Mouse (Mus musculus): Measurements from ENCODE around the gene Plpp4.

The Plpp4 gene

GRCm38 (mm10) chr7:129256621-129257373 lies at the start of gene Plpp4:
Gene Plpp4 (plus strand): TSS chr7:129257031.
- peak; percentile 35 for DNase-seq (ENCODE audit: inconsistent ontology term)

DNA sequence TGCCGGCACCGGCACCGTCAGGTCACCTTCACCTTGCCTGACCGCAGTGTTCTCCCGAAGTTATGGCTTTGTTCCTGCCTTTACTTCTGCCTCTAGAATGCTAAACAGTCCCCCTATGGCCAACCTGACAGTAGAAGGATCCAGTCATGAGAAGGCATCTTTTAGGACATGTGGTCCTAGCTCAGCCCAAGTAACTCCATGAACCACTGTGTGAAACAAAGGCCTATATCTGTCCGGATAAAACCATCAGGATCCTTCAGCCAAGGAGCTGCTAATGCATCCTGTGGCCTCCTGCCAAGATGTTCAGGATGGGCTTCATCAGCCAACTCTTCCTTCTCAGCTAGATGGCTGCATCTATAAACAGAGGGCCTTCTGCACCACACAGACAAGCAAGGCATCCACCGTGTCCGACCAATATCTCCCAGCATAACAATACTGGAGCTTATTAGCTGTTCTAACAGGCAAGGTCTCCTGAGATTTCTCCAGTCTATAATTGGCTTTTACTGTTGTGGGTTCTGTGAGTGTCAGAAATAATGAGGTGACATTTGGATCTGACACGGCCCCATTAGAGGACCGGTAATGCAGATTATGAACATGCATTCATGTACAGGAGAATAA lies 40.8 kb upstream of the Plpp4 start:
- no peak for DNase-seq (ENCODE audit: inconsistent ontology term)

DNA sequence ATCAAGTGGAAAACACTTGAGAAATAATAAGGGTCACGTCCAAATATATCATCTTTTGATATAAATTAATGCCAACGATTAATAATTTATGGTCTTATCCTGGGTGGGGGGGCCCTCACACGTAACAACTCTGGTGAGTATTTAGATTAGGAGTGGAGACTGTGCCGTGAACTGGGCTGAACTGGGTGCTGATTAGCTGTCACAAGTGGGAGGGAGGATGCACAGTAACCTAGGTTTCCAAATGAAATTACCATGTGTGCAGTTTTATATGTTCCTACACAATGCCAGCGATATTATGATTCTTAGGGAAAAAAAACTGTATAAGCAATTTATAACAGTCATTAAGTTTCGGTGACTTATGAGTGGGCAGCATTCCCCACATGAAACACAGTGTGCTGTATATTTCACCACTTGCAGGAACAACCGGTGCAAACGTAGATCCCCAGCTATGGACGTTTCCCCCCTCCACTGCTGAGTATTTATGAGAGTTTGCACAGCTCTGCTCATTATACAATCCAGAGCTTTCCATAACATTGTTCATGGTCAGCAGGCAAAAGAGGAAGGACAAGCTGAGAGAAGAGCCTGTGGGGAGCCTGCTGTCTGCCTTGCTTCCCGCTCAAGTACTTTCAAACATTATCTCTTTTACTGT lies 40.2 kb upstream of the Plpp4 start:
- no peak for DNase-seq (ENCODE audit: inconsistent ontology term)

GRCm38 (mm10) chr7:129220948-129221347 lies 35.9 kb upstream of the Plpp4 start:
- DNase-seq (ENCODE audit: inconsistent ontology term): no peak

DNA sequence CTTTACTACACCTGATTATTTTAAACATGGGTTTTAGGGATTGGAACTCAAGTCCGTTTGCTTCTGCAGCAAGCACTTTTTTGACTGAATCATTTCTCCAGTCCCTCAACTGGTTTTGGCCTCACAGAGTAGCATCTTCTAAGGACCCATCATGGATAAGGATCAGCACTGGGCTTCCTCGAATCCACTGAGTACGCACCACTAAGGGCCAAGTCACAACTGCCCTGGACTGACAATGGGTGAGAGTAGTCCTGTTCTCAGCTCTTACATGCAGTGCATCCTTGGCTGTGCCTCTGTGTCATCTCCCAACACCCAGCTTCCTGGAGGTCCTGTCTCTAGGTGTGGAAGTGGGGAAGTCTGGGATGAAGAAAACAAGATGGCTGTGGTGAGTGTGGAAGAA lies 35.2 kb upstream of the Plpp4 start:
- no peak for DNase-seq (ENCODE audit: inconsistent ontology term)

DNA sequence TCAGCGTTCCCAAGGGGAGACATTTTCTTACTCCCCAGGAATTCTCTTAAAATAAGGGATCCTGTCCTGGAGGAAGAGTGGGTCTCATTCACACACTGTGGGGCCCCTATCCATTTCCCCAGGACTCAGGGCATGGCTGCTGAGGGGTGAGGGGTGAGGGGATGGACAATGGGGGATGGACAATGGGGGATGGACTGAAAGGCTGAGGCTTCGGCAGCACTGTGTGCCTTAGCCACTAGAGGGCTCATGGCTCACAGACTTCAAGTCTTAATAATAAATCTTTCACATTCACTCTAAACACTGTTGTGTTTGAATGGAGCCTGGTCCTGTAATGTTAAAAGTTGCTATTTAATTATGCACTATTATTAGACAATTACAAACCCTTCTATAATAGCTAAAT lies 21.4 kb upstream of the Plpp4 start:
- no peak for DNase-seq (ENCODE audit: inconsistent ontology term)

DNA sequence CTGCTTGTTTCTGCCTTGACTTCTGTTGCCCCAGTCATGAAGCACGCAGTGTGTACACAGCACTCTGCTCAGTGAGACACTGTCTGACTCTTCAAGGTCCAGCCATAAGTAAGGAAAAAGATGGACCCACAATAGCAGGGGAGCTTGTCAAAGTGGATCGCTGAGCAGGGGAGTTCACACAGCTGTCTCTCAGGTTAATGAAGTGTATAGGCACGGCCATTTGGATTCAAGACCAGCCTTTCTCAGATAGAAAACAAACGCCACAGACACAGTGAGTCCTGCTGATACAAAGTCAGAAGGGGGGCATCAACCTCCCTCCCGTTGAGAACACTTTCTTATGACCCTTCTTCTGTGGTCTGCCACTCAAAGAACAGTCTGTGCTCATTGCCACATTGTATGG lies 20.8 kb upstream of the Plpp4 start:
- DNase-seq (ENCODE audit: inconsistent ontology term): no peak

DNA sequence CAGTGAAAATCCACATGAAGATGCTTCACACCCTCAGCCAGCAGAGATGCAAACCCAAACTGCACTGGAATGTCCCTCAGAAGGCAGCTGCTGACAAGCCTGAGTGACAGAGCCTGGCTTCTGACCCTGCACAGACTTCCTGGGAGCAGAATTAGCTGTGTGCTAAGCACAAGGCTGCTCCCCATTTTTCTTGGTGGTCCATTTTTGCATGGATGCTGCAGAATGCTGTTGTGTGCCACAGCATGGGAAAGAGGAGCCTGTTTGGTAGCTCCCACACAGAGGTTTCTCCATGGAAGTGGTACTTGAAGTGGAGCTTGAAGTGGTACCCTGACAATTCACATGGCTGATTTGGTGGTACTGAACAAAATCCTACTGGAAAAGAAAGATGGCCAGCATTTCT lies 5.8 kb upstream of the Plpp4 start:
- DNase-seq (ENCODE audit: inconsistent ontology term): no peak

- DNase-seq (ENCODE audit: inconsistent ontology term): no peak
Measured at GRCm38 (mm10) chr7:129253406-129253805, 3.4 kb upstream of the Plpp4 start.

GRCm38 (mm10) chr7:129254126-129254525 lies 2.7 kb upstream of the Plpp4 start:
- no peak for DNase-seq (ENCODE audit: inconsistent ontology term)

- DNase-seq (ENCODE audit: inconsistent ontology term): no peak
Measured at GRCm38 (mm10) chr7:129255406-129255805, 1.4 kb upstream of the Plpp4 start.

DNA sequence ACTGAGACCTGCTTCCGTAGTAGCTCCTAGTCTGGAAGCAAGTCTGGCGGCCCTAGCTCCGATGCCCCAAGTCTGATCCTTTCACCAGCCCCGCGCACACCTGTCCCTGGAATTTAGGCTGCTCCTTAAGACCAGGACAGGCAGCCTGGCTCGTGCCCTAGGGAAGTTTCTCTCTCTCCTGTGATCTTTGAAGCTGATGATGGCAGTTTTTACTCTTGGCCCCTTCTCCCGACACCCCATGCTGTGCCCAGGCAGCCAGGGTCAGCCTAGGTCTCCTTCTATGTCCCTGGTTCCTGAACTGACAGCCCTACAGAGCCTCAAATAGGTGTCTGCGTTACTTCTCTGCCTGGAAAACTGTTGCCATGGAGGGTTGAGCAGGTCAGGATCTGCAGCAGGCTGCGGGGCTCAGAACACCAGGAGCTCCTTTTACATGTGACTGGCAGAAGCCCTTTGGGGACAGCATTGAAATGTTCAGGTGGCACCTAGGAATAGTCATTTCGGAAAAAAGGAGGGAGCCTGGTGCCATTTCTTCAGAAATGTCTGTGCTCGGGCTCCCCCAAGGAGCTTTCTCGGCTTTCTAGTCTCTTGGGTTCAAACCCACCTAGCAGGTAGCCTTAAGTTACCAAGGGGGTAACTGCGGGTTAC lies 665 bp downstream of the Plpp4 start:
- no peak for DNase-seq (ENCODE audit: inconsistent ontology term)

DNA sequence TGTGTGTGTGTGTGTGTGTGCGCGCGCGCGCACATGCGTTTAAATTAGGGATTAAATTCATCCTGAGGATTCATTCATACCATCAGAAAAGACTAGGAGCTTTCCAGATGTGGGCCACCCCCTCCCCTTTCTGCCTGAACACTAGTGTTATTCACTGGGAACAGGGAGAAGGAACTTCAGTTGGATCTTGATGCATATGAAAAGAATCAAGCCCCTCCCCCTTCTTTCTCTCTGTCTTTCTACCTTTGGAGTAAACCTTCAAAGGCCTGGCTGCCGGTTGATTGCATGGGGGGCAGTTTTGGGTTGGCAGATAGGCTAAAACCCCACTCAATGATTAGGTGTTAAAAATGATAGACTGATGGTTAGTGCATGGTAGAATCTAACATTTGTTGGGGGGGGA lies 1.5 kb downstream of the Plpp4 start:
- DNase-seq (ENCODE audit: inconsistent ontology term): no peak

DNA sequence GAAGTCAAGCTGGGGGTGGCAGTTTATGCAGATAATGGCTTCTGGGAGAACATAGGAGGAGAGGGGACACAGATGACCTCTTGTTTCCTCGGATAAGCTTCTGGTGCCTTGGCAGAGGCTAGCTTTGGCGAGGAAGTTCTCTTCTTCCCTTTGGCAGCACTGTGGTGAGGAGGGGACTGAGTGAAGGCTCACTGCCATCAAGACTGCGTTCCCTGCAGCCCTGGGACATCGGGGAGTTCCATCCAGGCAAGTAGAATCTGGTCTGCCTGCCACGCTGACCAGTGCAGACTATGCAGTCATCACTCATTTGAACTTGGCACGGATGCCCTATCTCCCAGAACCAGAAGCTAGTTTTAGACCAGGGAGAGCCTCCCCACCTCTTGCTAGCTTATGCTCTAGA lies 2.4 kb downstream of the Plpp4 start:
- DNase-seq (ENCODE audit: inconsistent ontology term): no peak

DNA sequence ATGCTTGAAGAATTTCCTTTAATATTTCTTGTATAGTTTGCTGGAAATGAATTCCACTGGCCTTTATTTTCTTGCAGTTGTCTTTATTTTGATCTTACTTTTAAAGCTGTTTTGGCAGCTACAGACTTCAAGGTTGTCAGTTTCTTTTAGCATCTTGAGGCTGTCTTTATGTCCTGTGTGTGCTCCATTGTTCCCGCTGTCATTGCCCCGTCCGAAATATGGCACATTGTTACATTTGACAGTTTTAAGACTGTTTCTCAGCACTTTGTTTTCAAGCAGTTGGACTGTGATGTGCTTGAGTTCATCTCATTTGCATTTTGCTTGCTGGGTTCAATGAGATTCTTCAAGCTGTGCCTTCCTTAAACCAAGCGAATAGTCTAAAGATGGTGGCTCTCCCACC lies 17.0 kb downstream of the Plpp4 start:
- no peak for DNase-seq (ENCODE audit: inconsistent ontology term)

DNA sequence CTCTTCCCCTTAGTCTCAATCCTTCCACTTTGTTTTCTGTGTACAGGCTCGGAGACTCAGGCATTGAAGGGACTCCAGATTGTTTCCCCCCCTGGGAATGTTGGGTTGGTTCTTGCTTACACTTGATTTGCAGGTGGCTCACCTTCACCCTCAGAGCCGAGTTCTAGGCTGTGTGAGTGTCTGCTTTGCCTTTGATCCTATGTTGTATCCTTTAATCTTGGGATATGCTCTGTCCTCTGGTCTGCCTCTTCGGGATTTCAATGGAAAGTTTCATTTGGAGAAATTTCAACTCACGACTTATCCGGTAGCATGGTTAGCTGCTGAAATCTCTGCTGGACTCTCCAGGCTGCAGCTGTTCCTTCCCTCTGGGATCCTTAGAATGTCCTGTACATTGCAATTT lies 17.9 kb downstream of the Plpp4 start:
- no peak for DNase-seq (ENCODE audit: inconsistent ontology term)

GRCm38 (mm10) chr7:129277751-129278150 lies 20.9 kb downstream of the Plpp4 start:
- no peak for DNase-seq (ENCODE audit: inconsistent ontology term)

- no peak for DNase-seq (ENCODE audit: inconsistent ontology term)
Measured at GRCm38 (mm10) chr7:129278801-129279200, 22.0 kb downstream of the Plpp4 start.

DNA sequence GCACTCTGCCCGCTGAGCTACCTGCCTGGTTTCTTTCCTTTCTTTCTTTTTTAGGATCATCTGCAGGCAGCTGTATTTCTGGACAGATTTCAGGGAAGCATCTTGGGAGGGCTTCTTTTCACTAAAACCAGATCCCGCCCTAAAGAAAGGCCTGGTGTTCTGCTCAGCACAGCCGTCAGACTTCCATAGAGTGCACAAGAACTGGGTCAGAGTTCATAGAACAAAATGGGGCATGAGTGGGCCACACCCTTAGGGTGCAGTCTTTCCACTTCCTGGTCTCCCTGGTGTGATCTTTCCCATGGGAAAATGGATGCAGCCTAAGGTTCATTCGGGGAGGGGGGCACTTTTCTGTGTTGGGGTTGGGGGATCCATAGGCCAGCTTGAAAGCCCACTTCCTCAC lies 22.4 kb downstream of the Plpp4 start:
- no peak for DNase-seq (ENCODE audit: inconsistent ontology term)

DNA sequence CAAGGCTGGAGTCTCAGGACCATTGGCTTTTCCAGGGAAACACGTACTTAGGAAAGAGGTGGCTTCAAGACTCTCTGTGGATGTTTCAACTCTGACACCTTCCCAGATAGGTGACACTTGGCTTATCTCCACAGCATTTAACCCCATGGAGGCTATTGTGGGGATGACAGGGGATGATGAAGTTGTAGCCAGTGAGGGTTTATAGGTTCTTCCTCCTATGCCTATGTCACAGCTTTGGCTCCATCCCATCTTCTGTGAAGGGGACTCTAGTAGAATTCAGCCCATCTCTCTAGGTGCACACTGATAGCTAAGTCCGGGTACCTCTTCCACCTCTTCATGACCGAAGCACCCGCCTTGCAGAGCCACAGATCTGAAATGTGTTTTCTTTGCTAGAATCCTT lies 25.1 kb downstream of the Plpp4 start:
- DNase-seq (ENCODE audit: inconsistent ontology term): no peak

DNA sequence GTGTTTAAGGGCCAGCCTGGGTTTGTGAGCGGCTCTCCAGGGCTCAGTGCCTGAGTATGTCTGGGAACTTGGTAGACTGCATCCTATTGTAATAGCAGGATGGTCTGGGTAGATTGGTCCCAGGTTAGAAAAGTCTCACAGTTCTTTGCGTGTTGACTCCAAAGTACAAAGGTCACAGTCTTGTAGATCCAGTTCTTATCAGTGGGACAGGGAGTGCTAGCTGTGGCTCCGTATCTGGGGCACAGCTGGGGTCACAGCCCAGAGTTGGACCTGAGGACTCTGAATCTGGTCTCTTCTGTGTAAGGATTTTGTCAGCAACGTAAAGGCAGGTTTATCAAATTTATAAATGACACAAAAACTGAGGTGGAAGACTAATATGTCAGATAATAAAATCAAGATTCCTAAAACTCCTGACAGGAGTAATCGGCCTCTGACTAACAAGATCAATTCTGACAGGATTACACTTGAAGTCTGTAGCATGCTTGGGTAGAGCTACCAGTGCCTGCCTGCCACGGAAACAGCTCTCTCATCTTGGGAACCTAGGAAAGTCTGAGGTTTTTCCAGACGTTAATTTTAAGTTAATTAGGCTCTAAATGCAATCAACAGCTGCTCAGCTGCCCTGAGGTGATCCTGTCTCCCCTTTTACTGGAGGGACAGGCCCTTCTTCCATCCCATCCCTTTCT lies 28.5 kb downstream of the Plpp4 start:
- no peak for DNase-seq (ENCODE audit: inconsistent ontology term)

- no peak for DNase-seq (ENCODE audit: inconsistent ontology term)
Measured at GRCm38 (mm10) chr7:129293211-129293610, 36.4 kb downstream of the Plpp4 start.

Data from Muller cell, postnatal 12 days (primary cell).